Mouse (Mus musculus) thymus, adult 2 months (tissue): ENCODE data around the gene Abr. TPM values are rescaled to one million over a fixed set of nuclear protein-coding genes. Genes with fewer than 3 reads are reported as not detected.
A peak's percentile ranks its signal among the peaks of the same experiment; 100 is the strongest.

Experiments
- DNase-seq: peaks from one replicate; pipeline ENCODE4 v3.0.0; 2021
- H3K27ac ChIP-seq: fragments of 200-500 bp; 2 replicates; pipeline ENCODE4 v1.5.1; 2012; ENCODE audit warnings: low read length, control low read depth; ENCODE audit not compliant: control insufficient read depth, insufficient read depth
- H3K27me3 ChIP-seq: fragments of 200-500 bp; 2 replicates; pipeline ENCODE4 v1.6.1; 2012; ENCODE audit warnings: mild to moderate bottlenecking, low read length, moderate library complexity, mixed read lengths; ENCODE audit not compliant: control insufficient read depth, insufficient read depth
- H3K36me3 ChIP-seq: fragments of 200-500 bp; 2 replicates; pipeline ENCODE4 v1.6.1; 2012; ENCODE audit warnings: mild to moderate bottlenecking, low read length, moderate library complexity; ENCODE audit not compliant: control insufficient read depth, insufficient read depth
- H3K4me1 ChIP-seq: fragments of 200-500 bp; replicated peaks from 2 replicates; pipeline ENCODE4 v1.6.1; 2012; ENCODE audit warnings: low read length; ENCODE audit not compliant: control insufficient read depth, insufficient read depth
- H3K4me3 ChIP-seq: fragments of 200-500 bp; 2 replicates; pipeline ENCODE4 v1.5.1; 2012; ENCODE audit warnings: mild to moderate bottlenecking, low read length, control low read depth, moderate library complexity; ENCODE audit not compliant: control insufficient read depth, insufficient read depth
- CTCF ChIP-seq: fragments of 200-500 bp; IDR thresholded peaks from 2 replicates; pipeline ENCODE4 v1.5.1; 2012; ENCODE audit warnings: mild to moderate bottlenecking, control low read depth, low read length, moderate library complexity, borderline replicate concordance; ENCODE audit not compliant: control insufficient read depth, poor library complexity, insufficient read depth; ENCODE audit errors: extremely low read depth
- POLR2A ChIP-seq: fragments of 200-500 bp; IDR thresholded peaks from 2 replicates; pipeline ENCODE4 v1.6.1; 2012; ENCODE audit warnings: mild to moderate bottlenecking, low read length, control low read depth, moderate library complexity; ENCODE audit not compliant: control insufficient read depth, poor library complexity, insufficient read depth; ENCODE audit errors: extremely low read depth
- WGBS: fragments of 180-500 bp; shearing (Covaris S2); methylation state at CpG from one replicate; pipeline ENCODE4 v1.1.7; 2018; 5-methylcytosine and 5-hydroxymethylcytosine counted together
- polyA plus RNA-seq: library from polyadenylated mRNA; depleted of rRNA; stranded (reverse); fragments of >200 nt; gene quantifications from 2 replicates; pipeline ENCODE4 v1.2.3, GENCODE M21; 2012

Gene Abr
- polyA plus RNA-seq, 1 experiment: 75.0 TPM

- H3K4me1 ChIP-seq: peaks cover 53% of the 10 kb centered on the region
- TF ChIP-seq CTCF (no peak), POLR2A (no peak)
- peak; percentile 62 for DNase-seq
These were observed 126.7 kb downstream of the Abr start for GRCm38 (mm10) chr11:76495127-76496028.

GRCm38 (mm10) chr11:76494360-76495126 is 127.6 kb downstream of the Abr start:
- Histone ChIP-seq H3K4me3 (peak overlapping the region; percentile 99), H3K27me3 (no peaks in the 10 kb centered on the region), H3K4me1 (peaks cover 53% of the 10 kb centered on the region), H3K27ac (peak overlapping the region; percentile 94), H3K36me3 (no peaks in the 10 kb centered on the region)
- WGBS: under 1% methylated on average over 67 of the region's 67 CpGs
- DNase-seq: peak; percentile 70
- TF ChIP-seq POLR2A (peak; percentile 85), CTCF (no peak; the same call in 1 of the 2 replicates)

More at GRCm38 (mm10) chr11:76495127-76496028, 126.7 kb downstream of the Abr start:
- Histone ChIP-seq H3K27me3 (no peaks in the 10 kb centered on the region), H3K27ac (peak overlapping the region; percentile 94), H3K4me3 (peak overlapping the region; percentile 99), H3K36me3 (no peaks in the 10 kb centered on the region)
- 4% methylated on average over 19 of the region's 19 CpGs for WGBS

DNA sequence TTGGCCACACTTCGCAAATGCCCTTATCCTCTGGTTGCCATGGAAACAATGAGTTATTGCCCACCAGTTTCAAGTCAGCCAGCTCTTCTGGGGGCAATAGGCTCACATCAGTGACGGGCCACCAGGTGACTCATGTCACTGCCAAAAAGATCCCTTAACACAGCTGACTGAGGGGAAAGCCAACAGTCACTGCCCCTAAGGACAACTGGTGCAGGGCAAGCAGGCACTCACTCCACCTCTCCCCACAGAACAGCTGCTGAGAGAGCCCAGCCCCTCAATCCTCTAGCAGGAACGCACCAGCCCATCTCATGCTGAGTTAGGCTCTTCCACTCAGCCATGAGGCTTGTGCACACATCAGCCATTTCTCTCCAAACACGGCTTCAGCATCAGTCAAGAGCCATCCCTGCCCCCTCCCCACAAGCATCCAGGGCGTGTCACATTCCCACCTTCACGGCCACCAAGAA is 128.3 kb downstream of the Abr start:
- 8% methylated on average over 6 of the region's 6 CpGs for WGBS
- peak overlapping the region; percentile 99 for H3K4me3 ChIP-seq
- H3K4me1 ChIP-seq: peaks cover 53% of the 10 kb centered on the region
- H3K27me3 ChIP-seq: no peaks in the 10 kb centered on the region
- H3K27ac ChIP-seq: peak overlapping the region; percentile 71
- TF ChIP-seq CTCF: no peak
- no peak for TF ChIP-seq POLR2A
- H3K36me3 ChIP-seq: no peaks in the 10 kb centered on the region
- no peak for DNase-seq

GRCm38 (mm10) chr11:76493167-76493566 is 128.9 kb downstream of the Abr start:
- TF ChIP-seq POLR2A (no peak), CTCF (no peak)

GRCm38 (mm10) chr11:76491817-76492216 is 130.3 kb downstream of the Abr start:
- WGBS: 91% methylated on average over 9 of the region's 9 CpGs
- no peaks in the 10 kb centered on the region for H3K27me3 ChIP-seq
- H3K4me3 ChIP-seq: no peak overlapping the region
- no peak for TF ChIP-seq POLR2A
- peaks cover 35% of the 10 kb centered on the region for H3K4me1 ChIP-seq
- H3K36me3 ChIP-seq: no peaks in the 10 kb centered on the region
- no peak for DNase-seq
- no peak overlapping the region for H3K27ac ChIP-seq

More at GRCm38 (mm10) chr11:76493167-76493566, 128.9 kb downstream of the Abr start:
- Histone ChIP-seq H3K36me3 (no peaks in the 10 kb centered on the region), H3K4me1 (peaks cover 49% of the 10 kb centered on the region), H3K4me3 (no peak overlapping the region; the same call in 1 of the 2 replicates), H3K27me3 (no peaks in the 10 kb centered on the region), H3K27ac (no peak overlapping the region)
- no peak for DNase-seq
- 58% methylated on average over 4 of the region's 4 CpGs for WGBS

DNA sequence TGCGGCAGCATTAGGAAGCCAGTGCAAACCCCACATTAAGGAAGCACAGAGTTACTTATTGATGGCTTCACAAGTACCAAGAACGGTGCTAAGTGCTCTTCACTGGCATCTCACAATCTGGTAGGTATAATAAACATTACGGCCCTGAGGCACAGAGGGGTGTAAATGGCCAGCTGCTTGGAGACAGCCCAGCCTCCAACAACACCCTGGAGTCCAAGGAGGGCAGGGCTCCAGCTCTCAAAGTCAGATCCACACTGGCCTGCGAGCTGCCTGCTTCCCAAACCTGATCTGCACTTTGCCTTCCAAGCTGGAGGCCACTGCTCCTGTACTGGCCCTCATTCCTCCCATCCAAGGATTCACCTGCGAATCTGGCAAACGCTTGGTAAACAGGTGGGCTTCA is 132.7 kb downstream of the Abr start:
- peaks cover 23% of the 10 kb centered on the region for H3K4me1 ChIP-seq
- no peaks in the 10 kb centered on the region for H3K27me3 ChIP-seq
- WGBS: 95% methylated on average over 6 of the region's 6 CpGs
- no peak overlapping the region for H3K27ac ChIP-seq
- no peak overlapping the region for H3K4me3 ChIP-seq
- TF ChIP-seq CTCF (no peak), POLR2A (no peak)
- H3K36me3 ChIP-seq: peaks cover 6% of the 10 kb centered on the region
- DNase-seq: no peak
